Mouse (Mus musculus) limb, embryonic 15.5 days (tissue): ENCODE measurements at regions not wholly inside any gene's neighbourhood (a gene's known extent, or its start where the extent isn't known, plus 50 kb on each side); places are given as distances from the start of the nearest gene placed in this dataset.
A peak's percentile ranks its signal among the peaks of the same experiment; 100 is the strongest.

Experiments used
- ATAC-seq: fragments of 200-750 bp; cut with Nextera tagmentation; 2 replicates; pipeline ENCODE4 v1.8.0; 2017; ENCODE audit warnings: low read depth, moderate TSS enrichment; ENCODE audit not compliant: insufficient number of reproducible peaks, low FRiP score, low TSS enrichment
- H3K27ac ChIP-seq: fragments of 300-500 bp; sonication (generic); 2 replicates; pipeline ENCODE4 v1.5.1; 2015; ENCODE audit warnings: moderate library complexity, mild to moderate bottlenecking, inconsistent platforms
- H3K27me3 ChIP-seq: fragments of 300-500 bp; sonication (generic); 2 replicates; pipeline ENCODE4 v1.6.1; 2015; ENCODE audit warnings: inconsistent platforms
- H3K36me3 ChIP-seq: fragments of 300-500 bp; sonication (generic); 2 replicates; pipeline ENCODE4 v1.6.1; 2015; ENCODE audit warnings: inconsistent platforms
- H3K4me1 ChIP-seq: fragments of 300-500 bp; sonication (generic); 2 replicates; pipeline ENCODE4 v1.6.1; 2015; ENCODE audit warnings: inconsistent platforms
- H3K4me2 ChIP-seq: fragments of 300-500 bp; sonication (generic); 2 replicates; pipeline ENCODE4 v1.6.1; 2015; ENCODE audit warnings: mild to moderate bottlenecking, inconsistent platforms
- H3K4me3 ChIP-seq: fragments of 300-500 bp; sonication (generic); 2 replicates; pipeline ENCODE4 v1.5.1; 2015; ENCODE audit warnings: mild to moderate bottlenecking, inconsistent platforms
- H3K9ac ChIP-seq: fragments of 300-500 bp; sonication (generic); 2 replicates; pipeline ENCODE4 v1.6.1; 2015; ENCODE audit warnings: inconsistent platforms
- H3K9me3 ChIP-seq: fragments of 300-500 bp; sonication (generic); 2 replicates; pipeline ENCODE4 v1.6.1; 2016; ENCODE audit warnings: inconsistent platforms
- WGBS: fragments of 180-500 bp; shearing (Covaris S2); methylation state at CpG from one replicate; pipeline ENCODE4 v1.1.7; 2015; 5-methylcytosine and 5-hydroxymethylcytosine counted together

DNA sequence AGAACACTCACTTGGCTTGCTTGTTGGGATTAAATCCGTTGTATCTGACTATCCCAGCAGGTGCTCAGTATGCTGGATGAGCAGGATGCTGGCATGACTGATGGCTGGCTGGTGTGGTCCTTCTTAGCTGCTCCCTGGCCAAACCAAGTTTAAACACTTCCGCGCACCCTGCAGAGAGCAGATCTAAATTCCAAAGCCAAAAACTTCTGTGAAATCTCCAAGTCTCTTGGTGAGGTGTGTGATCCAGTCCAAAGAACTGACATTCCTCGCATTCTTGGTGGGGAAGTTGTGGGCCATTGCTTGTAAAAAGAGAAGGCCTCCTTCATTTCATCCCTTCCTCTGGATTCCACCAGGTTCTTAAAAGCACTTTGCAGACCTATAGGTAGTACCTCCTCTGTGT, 1200.9 kb upstream of the A1bg start:
- H3K27me3 ChIP-seq: no peaks in the 10 kb centered on the region
- no peaks in the 10 kb centered on the region for H3K9me3 ChIP-seq
- no peak overlapping the region for H3K4me2 ChIP-seq
- no peaks in the 10 kb centered on the region for H3K36me3 ChIP-seq
- ATAC-seq: no peak
- H3K27ac ChIP-seq: no peak overlapping the region
- no peak overlapping the region for H3K4me3 ChIP-seq
- 51% methylated on average over 4 of the region's 4 CpGs for WGBS
- peaks cover 21% of the 10 kb centered on the region for H3K4me1 ChIP-seq
- no peak overlapping the region for H3K9ac ChIP-seq

- Histone ChIP-seq H3K4me1 (peaks cover 19% of the 10 kb centered on the region), H3K27me3 (no peaks in the 10 kb centered on the region), H3K9me3 (no peaks in the 10 kb centered on the region), H3K4me2 (no peak overlapping the region), H3K36me3 (no peaks in the 10 kb centered on the region), H3K27ac (no peak overlapping the region), H3K9ac (no peak overlapping the region), H3K4me3 (no peak overlapping the region)
- ATAC-seq: no peak
- 86% methylated on average over 9 of the region's 9 CpGs for WGBS
Measured at GRCm38 (mm10) chr15:62122265-62123023, 1199.6 kb upstream of the A1bg start.

DNA sequence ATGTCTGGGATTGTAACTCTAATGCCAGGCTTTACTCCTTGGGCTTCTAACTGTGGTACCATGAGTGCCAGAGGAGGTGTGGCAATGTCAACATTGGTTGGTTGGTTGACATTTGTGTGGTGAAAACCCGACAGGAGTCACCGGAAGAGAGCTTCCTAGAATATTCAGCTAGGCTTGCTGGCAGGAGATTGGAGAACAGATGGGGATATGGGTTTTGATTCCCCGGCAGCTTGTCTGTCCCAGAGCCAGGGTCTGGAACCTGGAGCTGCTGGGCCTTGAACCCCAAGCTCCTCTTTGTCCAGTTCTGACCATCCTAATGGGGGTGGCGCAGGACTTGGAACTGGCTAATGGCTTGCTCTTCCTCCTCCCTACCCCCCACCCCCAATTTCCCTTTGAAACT, 1198.9 kb upstream of the A1bg start:
- no peak for ATAC-seq
- no peak overlapping the region for H3K4me3 ChIP-seq
- H3K4me2 ChIP-seq: no peak overlapping the region
- H3K27ac ChIP-seq: no peak overlapping the region
- WGBS: 87% methylated on average over 4 of the region's 4 CpGs
- H3K36me3 ChIP-seq: no peaks in the 10 kb centered on the region
- H3K27me3 ChIP-seq: no peaks in the 10 kb centered on the region
- H3K9me3 ChIP-seq: no peaks in the 10 kb centered on the region
- H3K4me1 ChIP-seq: peaks cover 19% of the 10 kb centered on the region
- H3K9ac ChIP-seq: no peak overlapping the region

GRCm38 (mm10) chr15:62120735-62121134, 1197.9 kb upstream of the A1bg start:
- Histone ChIP-seq H3K4me1 (peaks cover 19% of the 10 kb centered on the region), H3K27ac (no peak overlapping the region), H3K27me3 (no peaks in the 10 kb centered on the region), H3K9me3 (no peaks in the 10 kb centered on the region), H3K4me2 (no peak overlapping the region), H3K4me3 (no peak overlapping the region), H3K36me3 (no peaks in the 10 kb centered on the region), H3K9ac (no peak overlapping the region)
- ATAC-seq: no peak
- 37% methylated on average over 4 of the region's 4 CpGs for WGBS

DNA sequence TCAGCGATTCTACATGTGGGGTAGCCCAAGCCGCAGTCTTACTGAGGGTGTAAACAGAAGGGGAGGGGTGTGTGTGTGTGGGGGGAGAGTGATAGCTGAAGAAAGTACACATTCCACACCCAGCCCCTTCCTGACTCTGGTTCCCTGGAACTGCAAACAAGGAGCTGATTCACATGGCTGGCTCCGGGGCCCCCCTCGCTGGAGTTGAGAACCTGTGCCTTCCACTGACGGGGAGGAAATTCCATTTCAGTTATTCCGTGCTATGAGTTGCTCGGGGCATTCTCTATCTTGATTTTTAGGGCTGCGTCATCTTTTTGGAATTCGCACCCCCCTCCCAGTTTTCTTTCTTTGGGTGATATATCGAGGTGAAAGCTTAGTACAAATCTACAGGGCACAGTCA, 1196.2 kb upstream of the A1bg start:
- Histone ChIP-seq H3K4me1 (peaks cover 19% of the 10 kb centered on the region), H3K9ac (no peak overlapping the region), H3K9me3 (no peaks in the 10 kb centered on the region), H3K4me3 (no peak overlapping the region), H3K27ac (no peak overlapping the region), H3K27me3 (no peaks in the 10 kb centered on the region), H3K36me3 (no peaks in the 10 kb centered on the region), H3K4me2 (no peak overlapping the region)
- ATAC-seq: no peak; the same call in 1 of the 2 replicates
- 41% methylated on average over 10 of the region's 10 CpGs for WGBS

DNA sequence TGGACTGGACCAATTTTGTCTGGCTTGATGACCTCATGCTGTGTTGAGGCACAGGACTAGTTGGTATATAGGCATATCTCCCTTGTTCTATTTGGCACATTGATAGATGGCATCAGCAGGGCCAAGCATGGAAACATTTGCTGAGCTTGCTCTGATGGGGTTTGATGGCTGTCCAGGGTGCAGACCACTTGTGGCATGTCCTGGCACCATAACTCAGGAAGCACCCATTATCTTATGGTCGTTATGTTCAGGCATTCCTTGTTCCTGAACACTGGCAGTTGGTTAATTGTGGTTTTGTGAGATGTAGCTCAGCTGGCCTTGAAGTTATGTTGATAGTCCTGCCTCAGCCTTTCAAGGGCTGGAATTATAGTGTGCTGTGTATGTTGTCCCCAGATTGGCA, 1193.4 kb upstream of the A1bg start:
- H3K4me3 ChIP-seq: no peak overlapping the region
- no peaks in the 10 kb centered on the region for H3K9me3 ChIP-seq
- no peaks in the 10 kb centered on the region for H3K36me3 ChIP-seq
- H3K27me3 ChIP-seq: no peaks in the 10 kb centered on the region
- ATAC-seq: no peak
- no peak overlapping the region for H3K4me2 ChIP-seq
- H3K4me1 ChIP-seq: peaks cover 19% of the 10 kb centered on the region
- 57% methylated on average over 1 of the region's 1 CpGs for WGBS
- H3K27ac ChIP-seq: no peak overlapping the region
- no peak overlapping the region for H3K9ac ChIP-seq

GRCm38 (mm10) chr15:62114815-62115214, 1192.0 kb upstream of the A1bg start:
- Histone ChIP-seq H3K4me2 (no peak overlapping the region), H3K27me3 (no peaks in the 10 kb centered on the region), H3K4me1 (peaks cover 17% of the 10 kb centered on the region), H3K36me3 (no peaks in the 10 kb centered on the region), H3K27ac (no peak overlapping the region), H3K9me3 (no peaks in the 10 kb centered on the region), H3K9ac (no peak overlapping the region), H3K4me3 (no peak overlapping the region)
- 63% methylated on average over 4 of the region's 4 CpGs for WGBS
- no peak for ATAC-seq

DNA sequence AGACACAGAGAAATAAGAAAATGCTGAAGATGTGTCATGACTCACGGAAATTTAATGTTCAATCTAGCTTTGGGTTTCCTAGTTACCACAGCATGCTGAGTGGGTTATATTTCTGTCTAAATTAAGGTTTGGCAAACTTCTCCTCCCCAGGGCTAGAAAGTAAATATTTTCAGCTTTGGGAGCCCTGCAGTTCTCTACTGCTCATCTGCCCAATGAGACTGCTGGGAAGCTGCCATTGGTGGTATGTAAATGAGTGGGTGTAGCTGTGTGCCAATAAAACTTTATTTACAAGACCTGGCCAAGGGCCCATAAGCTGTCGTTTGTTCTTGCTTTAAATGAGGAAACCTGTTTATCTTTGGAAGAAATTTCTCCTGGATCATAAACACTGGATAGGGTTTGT, 1189.3 kb upstream of the A1bg start:
- WGBS: 37% methylated on average over 2 of the region's 2 CpGs
- Histone ChIP-seq H3K27ac (no peak overlapping the region), H3K4me2 (no peak overlapping the region), H3K9me3 (no peaks in the 10 kb centered on the region), H3K4me1 (peaks cover 7% of the 10 kb centered on the region; the same call in 1 of the 2 replicates), H3K36me3 (no peaks in the 10 kb centered on the region), H3K9ac (no peak overlapping the region), H3K27me3 (no peaks in the 10 kb centered on the region), H3K4me3 (no peak overlapping the region)
- ATAC-seq: no peak

DNA sequence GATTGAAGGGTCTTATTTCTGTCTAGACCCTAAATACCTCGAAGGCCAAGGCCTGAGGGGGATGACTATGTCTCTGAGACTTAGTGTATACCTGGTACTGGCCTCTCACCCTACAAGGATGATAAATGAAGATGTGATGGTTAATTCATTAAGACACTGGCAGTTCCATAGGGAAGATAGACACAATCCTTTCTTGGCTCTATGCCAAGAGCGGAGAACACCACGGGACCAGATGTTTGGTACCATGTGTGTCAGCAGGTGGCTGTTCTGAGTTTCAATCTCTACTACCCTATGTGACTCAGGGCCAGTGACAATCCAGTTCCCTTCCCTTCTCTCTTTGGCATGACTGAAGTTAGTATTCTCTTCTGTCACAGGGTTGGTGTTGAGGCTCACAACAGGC, 1185.2 kb upstream of the A1bg start:
- Histone ChIP-seq H3K27ac (no peak overlapping the region), H3K27me3 (no peaks in the 10 kb centered on the region), H3K4me1 (peaks cover 21% of the 10 kb centered on the region), H3K4me3 (no peak overlapping the region), H3K9ac (no peak overlapping the region), H3K36me3 (no peaks in the 10 kb centered on the region), H3K9me3 (no peaks in the 10 kb centered on the region), H3K4me2 (no peak overlapping the region)
- ATAC-seq: no peak
- WGBS: 60% methylated on average over 3 of the region's 3 CpGs

DNA sequence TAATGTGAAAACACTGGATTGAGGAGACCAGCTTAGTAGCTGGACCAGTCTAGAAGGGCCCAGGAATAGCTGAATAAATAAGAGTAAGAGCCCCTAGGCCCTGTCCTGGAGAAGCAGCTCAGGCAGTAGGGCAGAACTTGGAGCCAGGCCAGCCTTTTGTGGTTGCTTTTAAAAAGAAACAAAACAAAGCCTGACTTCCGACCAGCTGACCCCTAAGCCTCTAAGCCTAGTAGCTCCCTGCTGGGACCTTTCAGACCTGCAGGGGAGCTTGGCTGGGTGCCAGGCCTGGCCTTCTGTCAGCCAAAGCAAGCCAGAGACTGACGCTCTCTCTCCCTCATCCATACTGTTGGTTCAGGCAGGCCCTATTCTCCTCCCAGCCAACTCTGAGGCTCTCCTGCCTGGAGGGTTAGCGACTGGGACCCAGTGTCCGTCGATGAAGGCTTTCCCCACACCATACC, 1183.7 kb upstream of the A1bg start:
- H3K4me1 ChIP-seq: peaks cover 16% of the 10 kb centered on the region
- H3K4me2 ChIP-seq: no peak overlapping the region
- ATAC-seq: peak; percentile 65; the same call in 1 of the 2 replicates
- 16% methylated on average over 5 of the region's 5 CpGs for whole genome bisulfite sequencing
- no peaks in the 10 kb centered on the region for H3K36me3 ChIP-seq
- no peak overlapping the region for H3K9ac ChIP-seq
- no peak overlapping the region for H3K27ac ChIP-seq
- no peaks in the 10 kb centered on the region for H3K27me3 ChIP-seq
- H3K9me3 ChIP-seq: no peaks in the 10 kb centered on the region
- no peak overlapping the region for H3K4me3 ChIP-seq

DNA sequence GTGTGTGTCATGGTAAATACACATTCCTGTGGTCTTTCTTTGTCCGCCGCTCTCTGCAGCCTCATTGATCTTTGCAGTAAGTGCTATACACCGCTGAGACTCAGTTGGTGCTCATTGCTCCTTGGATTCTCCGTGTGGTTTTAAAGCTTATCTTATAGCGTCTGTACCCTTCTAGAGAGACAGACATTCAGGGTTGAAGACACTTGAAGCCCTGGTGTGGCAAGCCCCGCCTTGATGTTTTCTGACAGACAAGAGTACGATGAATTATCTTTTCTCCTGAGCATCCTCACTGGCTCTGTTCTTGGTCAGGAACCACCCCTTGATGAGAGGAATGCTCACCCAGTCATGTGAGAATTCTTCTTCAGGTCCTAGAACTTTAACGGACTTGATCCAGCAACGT, 1182.7 kb upstream of the A1bg start:
- ATAC-seq: no peak
- H3K27ac ChIP-seq: no peak overlapping the region
- no peak overlapping the region for H3K4me2 ChIP-seq
- no peak overlapping the region for H3K9ac ChIP-seq
- no peaks in the 10 kb centered on the region for H3K27me3 ChIP-seq
- H3K36me3 ChIP-seq: no peaks in the 10 kb centered on the region
- H3K4me3 ChIP-seq: no peak overlapping the region
- H3K4me1 ChIP-seq: peaks cover 16% of the 10 kb centered on the region
- H3K9me3 ChIP-seq: no peaks in the 10 kb centered on the region
- 71% methylated on average over 9 of the region's 9 CpGs for WGBS

GRCm38 (mm10) chr15:62104653-62105052, 1181.8 kb upstream of the A1bg start:
- Histone ChIP-seq H3K9ac (no peak overlapping the region), H3K36me3 (no peaks in the 10 kb centered on the region), H3K27ac (no peak overlapping the region), H3K4me2 (no peak overlapping the region), H3K27me3 (no peaks in the 10 kb centered on the region), H3K4me1 (peaks cover 16% of the 10 kb centered on the region), H3K4me3 (no peak overlapping the region), H3K9me3 (no peaks in the 10 kb centered on the region)
- WGBS: 55% methylated on average over 7 of the region's 7 CpGs
- no peak for ATAC-seq

DNA sequence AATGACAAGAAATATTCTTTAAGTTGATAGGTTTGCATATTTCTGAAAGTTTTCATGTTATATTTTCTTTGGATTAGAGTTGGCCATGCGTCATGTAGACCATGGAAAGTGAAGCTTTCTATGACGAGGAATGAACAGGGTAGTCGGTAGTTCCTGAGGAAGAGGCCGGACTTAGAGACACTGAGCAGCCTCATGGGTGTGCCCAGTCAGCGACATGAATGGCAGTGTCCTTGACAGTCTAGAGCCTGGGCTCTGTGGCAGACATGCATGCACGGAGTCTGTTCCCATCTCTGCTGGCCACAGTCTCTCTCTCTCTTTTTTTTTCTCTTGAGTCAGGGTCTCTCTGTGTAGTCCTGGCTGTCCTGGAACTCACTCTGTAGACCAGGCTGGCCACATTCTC, 1176.9 kb upstream of the A1bg start:
- H3K27me3 ChIP-seq: no peaks in the 10 kb centered on the region; the same call in 1 of the 2 replicates
- no peak for ATAC-seq
- 92% methylated on average over 6 of the region's 6 CpGs for WGBS

More for the DNA sequence above, 1176.9 kb upstream of the A1bg start:
- Histone ChIP-seq H3K4me1 (peaks cover 5% of the 10 kb centered on the region), H3K4me3 (no peak overlapping the region), H3K9ac (no peak overlapping the region), H3K27ac (no peak overlapping the region), H3K4me2 (no peak overlapping the region), H3K36me3 (no peaks in the 10 kb centered on the region), H3K9me3 (no peaks in the 10 kb centered on the region)
